Mouse (Mus musculus): ENCODE data around the gene Rpl19.
A peak's percentile ranks its signal among the peaks of the same experiment; 100 is the strongest.

Gene Rpl19

DNA sequence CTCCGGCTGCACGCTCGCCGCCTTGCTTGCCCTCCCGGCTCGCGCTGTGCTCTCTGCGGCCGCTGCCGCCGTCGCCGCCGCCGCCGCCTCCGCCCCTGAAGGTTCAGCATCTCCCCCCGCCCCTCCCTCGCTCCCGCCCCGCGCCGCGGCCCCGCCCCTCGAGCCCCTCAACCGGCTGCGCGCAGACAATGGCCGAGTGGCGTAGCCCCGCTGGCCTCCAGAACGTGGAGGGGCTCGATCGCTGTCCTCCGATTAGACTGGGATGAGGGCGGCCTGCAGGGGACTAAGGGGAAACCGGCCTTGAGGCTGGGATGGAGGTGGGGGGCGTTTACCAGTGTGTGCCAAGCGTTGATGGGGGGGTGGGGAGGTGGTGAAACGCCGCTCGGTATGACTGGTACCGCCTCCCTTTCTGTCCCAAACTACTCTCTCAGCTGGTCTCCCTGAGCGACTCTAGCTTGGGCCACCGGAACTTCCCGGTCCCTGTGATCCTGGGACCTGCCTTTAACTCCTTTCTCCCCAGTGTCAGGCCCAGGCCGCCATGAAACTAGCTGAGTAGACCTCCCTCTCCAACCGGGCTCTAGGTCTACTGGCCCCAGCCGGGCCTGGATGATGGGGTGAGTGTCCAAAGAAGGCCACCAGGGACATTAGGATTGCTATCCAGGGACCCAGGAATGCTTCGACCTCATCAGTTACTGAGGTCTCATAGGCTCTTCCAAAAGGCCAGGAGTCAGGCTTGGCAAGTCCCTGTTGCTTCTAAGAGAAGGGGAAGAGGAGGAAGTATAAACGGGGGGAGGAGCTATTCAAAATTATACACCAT, 3.7 kb upstream of the Rpl19 start, which contains the start of gene Cacnb1:
Cacnb1 (minus strand) TSS at position 480 of the 817 bp plus-strand sequence.
- DNase-seq (ENCODE audit: low spot score) = peak; percentile 78

DNA sequence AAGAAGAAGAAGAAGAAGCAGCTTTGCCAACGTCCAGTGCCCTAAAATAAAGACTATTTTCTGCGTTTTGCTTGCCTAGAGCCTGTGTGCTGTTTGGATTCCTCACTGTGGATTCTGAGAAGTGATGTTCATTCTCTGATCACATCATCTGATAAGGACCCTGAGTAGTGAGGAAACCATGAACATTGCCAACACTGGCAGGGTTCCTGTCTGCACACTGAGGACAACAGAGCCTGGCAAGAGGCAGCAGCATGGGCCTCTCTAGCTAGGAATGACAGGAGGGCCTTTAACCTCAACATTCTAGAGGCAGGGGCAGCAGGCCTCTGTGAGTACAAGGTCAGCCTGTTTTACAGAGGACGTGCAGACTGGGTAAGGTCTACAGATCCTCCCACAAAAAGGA, 2.0 kb upstream of the Rpl19 start:
- DNase-seq (ENCODE audit: low spot score) = no peak

DNA sequence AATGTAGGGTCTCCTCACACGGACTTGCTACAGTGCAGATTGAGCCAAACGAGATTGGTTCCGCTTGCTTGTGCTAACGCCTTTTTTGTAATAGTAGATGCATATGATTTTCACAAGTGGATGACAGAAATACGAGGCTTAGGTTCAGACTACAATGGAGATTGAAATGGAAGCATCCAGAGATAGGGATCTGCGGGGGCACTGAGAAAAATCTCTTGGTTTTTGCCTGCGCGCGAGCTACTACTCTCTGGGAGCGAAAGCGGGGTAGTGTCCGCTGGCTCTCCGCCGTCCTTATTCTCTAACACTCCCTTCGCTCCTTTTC, 301 bp upstream of the Rpl19 start:
- no peak for DNase-seq (ENCODE audit: low spot score)

DNA sequence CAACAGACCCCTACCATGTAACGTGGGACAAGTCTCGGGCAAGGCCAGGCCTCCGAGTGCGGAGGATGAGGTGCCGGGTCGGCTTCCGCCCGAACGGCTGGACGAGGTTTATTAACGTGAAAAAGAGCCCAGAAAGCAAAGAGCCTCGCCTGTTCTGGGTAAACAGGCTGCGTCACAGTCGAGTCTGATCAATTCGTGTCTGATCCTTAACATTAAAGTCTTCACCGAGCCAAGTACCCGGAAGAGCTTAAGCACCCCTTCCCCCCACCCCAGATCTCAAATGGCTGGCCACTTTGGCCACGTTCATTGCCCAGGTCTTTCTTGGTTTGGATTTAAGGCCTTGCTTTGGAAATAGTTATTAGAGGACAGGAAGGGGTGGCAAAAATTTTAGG, 783 bp downstream of the Rpl19 start:
- no peak for DNase-seq (ENCODE audit: low spot score)

DNA sequence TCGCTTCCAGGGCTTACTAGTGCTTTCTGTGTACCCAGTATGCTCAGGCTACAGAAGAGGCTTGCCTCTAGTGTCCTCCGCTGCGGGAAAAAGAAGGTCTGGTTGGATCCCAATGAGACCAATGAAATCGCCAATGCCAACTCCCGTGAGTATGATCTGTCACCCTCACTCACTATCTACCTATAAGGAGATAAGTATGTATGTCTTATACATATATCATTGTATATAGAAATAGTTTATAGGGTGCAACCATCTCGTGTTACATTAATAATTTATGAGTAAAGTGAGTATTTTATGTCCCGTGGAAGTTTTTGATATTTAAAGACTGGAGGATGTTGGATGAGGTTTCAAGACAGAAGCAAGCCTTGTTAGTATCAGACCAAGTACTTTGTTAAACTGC, 1.3 kb downstream of the Rpl19 start:
- DNase-seq (ENCODE audit: low spot score) = no peak

DNA sequence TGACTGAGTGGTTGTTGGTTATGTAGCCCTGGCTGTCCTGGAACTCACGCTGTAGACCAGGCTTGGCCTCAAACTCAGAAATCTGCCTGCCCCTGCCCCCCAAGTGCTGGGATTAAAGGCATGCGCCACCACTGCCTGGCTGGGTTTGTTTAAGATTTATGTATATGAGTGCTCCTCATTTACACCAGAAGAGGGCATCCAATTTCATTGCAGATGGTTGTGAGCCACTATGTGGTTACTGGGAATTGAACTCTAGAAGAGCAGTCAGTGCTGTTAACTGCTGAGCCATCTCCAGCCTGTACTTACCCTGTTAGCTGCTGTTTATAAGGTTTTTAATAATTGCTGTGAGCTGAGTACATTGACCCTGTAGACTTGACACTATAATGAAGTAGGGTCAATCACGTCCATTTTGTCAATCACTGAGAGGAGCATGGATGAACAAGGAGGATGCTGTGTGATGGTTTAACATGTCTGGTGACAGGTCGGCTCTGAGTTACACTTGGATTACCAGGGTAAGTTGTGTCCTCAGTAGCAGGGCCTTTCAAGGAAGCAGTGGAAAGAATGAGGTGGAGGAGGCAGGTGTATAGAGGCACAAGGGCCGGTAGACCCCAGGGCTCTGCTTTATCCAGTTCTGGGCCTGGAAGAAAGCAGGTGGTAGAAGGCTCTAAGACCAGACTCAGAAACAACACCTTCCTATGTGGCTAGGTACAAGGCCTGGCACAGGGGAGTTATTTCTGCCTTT, 4.4 kb downstream of the Rpl19 start:
- DNase-seq (ENCODE audit: low spot score) = no peak

DNA sequence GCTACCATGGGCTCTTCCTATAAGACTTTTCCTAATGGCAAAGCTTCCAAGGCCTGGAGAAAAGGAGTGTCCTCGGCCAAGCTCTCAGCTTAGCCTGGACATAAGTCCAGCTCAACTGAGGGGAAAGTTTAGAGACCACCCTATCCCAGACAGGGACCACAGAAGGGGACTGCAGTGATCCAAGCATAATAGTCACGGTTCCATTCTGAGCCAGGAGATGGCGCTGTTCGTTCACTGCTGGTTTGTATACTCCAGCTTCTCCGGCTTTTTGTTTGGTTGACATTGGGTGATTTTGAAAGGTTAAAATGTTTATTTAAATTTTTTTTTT, 4.9 kb downstream of the Rpl19 start:
- peak; percentile 73 for DNase-seq (ENCODE audit: low spot score)

DNA sequence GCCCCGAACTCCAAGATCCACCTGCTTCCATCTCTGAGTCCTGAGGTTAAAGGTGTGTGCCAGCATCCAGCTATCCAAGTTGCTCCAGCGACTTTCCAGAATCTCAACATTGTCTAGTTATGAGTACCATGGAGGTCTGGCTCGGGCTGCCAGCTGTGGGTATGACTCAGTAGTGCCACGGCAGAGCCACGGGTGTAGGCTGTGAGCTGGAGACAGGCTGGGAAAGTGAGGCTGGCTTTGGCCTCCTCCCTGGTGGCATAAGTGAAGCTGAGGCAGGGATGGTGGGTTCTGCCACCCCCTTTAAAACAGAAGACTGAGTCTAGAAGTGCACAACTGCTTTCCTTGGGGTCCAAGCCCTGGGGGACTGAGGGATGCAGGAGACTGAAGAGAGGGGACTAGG, 7.6 kb downstream of the Rpl19 start:
- DNase-seq (ENCODE audit: low spot score) = no peak

DNA sequence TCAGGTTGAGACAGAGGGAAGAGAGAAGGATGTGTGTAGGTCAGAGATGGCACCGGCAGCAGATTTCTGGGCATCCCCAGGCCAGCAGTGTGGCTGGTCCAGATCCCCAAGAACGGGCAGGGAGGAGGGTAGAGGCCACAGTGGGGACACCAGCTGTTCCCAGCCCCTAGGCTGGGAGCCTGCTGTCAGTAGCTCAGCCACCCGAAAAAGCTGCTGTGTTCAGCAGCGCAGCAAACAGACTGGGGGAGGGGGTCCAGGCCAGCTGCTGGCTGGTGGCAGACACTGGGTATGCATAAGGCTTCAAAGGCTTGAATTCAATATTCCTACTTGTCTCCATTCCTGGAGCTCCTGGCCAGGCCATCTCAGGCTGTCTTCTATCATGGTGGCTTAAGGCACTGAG, 8.3 kb downstream of the Rpl19 start:
- DNase-seq (ENCODE audit: low spot score) = no peak

DNA sequence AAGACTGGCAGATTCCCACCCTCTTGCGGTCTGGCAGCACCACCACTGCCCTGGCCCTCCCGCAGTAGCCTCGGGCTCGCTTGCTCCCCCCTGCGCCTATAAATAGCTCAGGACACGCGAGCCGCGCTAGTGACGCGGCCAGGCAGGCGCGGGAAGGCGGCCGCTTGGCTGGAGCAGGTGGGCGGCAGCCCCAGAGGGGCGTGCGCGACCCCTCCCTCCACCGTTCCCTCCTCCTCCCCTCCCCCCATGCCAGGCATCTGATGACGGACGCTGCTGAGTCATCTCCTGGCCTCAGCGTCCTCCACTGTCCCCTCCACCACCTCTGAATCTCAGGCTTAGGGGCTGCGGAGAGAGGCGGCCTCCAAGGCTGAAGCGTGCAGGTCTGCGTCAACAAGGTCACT, 9.5 kb downstream of the Rpl19 start:
- DNase-seq (ENCODE audit: low spot score) = peak; percentile 52

DNA sequence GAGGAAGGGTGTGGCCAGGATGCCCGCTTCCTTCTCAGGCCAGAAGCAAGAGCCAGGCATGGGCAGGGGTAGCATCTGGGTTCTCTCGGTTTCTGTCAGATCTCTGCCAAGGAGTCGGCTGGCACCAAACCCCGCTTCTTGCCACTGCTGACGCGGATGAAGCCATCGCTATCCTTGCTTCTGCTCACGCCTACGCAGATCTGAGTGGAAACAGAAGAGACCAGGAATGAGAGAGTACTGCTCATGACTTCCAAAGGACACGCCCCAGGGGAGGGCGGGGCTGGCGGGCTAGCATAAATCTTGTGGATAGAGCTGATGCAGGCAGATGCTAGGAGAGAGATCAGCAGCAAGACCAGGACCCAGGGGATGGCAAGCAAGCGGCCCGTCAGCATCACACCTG, 11.4 kb downstream of the Rpl19 start:
- DNase-seq (ENCODE audit: low spot score) = no peak

DNA sequence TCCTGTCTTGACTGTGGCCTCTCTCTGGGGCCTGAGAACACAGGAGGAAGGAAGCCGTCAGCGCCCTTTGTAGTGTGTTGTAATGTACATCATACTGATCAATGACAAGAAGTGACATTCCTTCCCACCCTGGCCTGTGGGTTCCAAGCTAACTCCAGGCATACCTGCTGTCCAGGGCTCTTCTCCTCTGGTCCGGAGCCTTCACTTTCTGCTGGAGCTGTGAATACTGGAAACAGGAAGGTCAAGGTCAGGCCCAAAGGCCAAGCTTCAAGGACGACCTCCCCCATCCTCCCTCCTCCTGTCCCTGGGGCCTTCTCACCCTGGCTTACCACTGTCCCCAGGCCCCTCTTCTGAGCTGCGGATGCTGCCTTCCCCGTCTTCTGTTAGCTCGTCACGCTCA, 14.5 kb downstream of the Rpl19 start:
- DNase-seq (ENCODE audit: low spot score) = no peak

DNA sequence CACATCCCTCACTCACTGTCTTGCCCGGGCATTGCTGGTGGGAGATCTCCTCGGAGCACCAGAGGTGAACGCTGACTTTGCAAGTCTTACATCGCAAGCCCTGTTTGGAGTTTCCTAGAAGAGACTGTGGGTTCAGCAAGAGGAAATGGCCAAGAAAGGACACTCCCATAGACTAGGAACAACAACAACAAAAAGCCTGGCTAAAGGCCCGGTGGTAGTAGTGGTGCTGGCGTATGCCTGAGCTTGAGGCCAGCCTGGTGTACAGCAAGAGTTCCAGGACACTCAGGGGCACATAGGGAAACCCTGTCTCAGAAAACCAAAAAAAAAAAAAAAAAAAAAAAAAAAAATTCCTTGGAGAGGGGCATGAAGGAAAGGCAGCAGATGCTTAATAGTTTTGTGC, 16.2 kb downstream of the Rpl19 start:
- no peak for DNase-seq (ENCODE audit: low spot score)

DNA sequence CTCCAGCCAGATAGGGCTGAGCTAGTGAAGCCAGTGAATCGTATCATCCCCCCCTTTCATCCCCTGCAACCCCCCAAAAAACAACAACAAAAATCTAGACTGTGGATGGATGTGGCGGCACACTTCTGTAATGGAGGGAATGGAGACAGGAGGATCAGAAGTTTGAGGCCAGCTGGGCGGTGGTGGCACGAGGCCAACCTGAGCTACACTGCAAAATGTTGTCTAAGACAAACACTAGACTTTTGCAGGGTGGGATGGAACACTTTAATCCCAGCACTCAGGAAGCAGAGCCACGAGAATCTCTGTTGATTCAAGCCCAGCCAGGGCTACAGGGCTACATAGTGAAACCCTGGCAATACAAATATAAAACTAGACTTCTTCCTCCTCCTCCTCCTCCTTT, 17.6 kb downstream of the Rpl19 start:
- no peak for DNase-seq (ENCODE audit: low spot score)

DNA sequence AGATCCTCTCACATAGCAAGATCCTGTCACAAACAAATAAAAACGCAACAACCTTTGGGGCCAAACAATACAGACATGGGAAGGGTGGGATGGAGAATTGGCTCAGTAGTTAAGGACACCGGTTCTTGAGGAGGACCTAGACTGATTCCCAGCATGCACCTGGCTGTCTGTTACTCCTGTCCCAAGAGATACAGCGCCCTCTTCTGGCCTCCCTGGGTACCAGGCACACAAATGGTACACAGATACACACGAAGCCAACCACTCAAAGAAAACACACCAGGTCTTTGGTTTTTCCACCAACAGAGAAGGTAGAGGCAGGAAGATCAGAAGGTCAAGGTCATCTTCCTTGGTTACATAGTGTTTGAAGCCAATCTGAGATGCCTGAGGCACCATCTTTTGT, 19.1 kb downstream of the Rpl19 start:
- DNase-seq (ENCODE audit: low spot score) = no peak

DNA sequence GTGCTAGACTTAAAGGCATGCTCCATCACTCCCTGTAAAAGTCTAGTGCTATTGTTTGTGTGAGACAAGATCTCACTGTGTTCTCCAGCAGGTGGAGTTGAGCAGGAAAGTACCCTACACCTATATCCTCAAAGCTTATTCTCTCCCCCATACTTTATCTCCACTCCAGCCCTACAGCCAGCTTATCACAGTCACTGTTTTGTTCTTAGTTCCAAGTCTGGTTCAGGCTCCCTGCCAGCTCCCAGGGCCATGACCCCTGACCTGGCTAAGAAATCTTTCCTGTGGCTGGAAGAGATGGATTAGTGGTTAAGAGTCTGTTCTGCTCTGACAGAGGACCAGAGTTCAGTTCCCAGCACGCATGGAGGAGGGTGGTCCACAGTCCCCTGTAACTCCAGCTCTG, 20.0 kb downstream of the Rpl19 start:
- DNase-seq (ENCODE audit: low spot score) = peak; percentile 70

DNA sequence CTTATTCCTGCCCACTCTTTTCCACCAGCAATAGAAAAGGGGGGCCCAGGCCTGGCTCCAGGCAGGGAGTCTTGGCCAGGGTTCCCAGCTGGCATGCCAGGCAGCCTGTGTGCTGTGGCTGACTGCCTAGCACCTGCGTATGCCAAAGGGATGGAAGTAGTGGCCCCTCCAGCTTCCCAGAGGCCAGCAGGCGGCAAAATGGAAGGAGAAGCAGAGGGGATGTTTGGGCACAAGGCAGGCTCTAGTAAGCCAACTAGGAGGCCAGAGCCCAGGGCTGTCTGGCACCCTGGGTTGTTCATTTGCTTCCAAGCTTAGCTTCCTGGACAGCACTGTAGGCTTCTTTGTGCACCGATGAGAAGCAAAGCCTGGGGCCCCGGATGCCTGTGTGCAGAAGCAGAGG, 21.2 kb downstream of the Rpl19 start:
- DNase-seq (ENCODE audit: low spot score) = no peak

DNA sequence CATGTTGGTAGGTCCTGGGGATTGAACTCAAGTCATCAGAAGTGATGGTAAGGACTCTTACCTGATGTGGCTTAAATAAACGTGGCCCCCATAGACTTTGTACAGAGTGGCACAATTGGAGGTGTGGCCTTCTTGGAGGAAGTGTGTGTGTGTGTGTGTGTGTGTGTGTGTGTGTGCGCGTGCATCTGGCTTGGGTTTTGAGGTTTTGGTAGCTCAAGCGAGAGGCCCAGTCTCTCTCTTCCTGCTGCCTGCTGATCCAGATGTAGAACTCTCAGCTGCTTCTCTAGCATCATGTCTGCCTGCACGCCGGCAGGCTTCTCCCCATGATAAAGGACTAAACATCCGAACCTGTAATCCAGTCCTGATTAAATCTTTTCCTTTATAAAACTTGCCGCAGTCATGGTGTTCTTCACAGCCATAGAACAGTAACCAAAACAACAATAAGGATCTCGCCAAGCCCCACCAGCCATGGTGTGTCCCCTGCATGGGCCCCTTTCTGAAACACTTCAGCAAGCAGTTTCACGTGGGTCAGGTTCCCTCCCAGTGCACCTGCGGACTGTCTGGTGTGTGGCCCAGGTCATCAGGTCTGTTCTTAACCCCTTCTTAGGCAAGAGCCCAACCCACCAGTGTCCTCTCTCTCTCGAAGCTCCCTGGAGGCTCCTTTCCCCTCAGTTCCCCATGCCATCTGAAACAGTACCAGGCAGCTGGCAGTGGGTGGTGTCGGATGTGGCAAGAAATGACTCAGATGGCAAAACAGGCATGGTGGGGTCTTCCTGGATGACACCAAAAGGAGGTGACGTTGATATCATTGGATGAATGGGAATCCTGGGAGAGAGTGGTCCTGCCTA, 23.4 kb downstream of the Rpl19 start:
- DNase-seq (ENCODE audit: low spot score) = no peak

DNA sequence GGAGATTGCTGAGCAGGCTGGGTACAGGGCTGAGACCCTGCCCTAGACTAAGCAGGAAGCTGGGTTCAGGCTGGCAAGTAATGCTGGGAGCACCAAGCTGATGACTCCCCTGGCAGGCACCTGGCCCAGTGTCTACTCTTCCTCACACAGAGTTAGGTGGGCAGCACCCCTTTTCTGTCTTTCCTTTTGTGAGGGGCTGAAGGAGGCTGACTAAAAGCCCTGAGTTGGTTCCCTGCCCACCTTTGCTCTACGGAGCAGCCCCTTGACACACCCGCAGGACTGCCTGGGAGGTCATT, 24.0 kb downstream of the Rpl19 start:
- no peak for DNase-seq (ENCODE audit: low spot score)

DNA sequence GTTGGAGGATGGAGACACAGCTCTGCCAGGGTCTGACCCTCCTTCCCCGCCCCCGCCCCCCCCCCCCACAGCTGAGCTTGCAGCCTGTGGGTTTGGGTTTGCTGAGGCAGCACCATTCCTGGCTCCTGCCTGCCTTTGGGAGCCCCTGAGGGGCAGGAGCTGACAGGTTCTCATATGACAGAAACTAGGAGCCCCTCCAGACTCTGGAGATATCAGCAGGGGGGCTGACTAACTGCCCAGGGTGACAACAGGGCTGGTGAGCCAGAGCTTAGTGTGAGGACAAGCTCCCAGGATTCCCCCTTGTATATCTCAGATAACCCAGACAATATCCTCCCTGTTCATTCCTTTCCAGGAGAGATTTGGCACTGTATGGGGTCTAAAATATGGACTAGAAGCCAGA, 24.4 kb downstream of the Rpl19 start:
- DNase-seq (ENCODE audit: low spot score) = no peak

DNA sequence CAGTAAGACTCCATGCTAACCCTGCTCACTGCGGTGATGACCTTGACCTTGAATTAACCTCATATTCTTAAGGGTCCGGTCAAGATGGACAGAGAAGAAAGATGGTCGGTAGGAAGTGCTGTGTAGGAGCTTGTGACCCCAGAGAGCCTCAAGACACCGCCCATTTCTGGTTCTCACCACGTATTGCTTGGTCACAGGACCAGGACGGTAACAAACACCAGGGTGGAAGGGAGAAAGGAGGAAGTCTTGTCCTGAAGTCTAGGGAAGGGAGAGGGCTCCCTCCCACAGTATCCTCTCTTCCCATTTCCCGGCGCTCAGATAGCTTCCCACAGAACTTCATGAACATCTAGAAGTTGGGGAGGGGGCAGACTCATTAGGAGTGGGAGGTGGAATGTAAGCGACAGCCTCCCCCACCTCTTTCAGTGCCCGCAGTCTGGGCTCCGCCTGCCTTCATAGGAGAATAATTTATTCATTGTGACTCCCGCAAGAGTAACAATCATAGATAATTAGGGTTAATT, 25.2 kb downstream of the Rpl19 start:
- no peak for DNase-seq (ENCODE audit: low spot score)

DNA sequence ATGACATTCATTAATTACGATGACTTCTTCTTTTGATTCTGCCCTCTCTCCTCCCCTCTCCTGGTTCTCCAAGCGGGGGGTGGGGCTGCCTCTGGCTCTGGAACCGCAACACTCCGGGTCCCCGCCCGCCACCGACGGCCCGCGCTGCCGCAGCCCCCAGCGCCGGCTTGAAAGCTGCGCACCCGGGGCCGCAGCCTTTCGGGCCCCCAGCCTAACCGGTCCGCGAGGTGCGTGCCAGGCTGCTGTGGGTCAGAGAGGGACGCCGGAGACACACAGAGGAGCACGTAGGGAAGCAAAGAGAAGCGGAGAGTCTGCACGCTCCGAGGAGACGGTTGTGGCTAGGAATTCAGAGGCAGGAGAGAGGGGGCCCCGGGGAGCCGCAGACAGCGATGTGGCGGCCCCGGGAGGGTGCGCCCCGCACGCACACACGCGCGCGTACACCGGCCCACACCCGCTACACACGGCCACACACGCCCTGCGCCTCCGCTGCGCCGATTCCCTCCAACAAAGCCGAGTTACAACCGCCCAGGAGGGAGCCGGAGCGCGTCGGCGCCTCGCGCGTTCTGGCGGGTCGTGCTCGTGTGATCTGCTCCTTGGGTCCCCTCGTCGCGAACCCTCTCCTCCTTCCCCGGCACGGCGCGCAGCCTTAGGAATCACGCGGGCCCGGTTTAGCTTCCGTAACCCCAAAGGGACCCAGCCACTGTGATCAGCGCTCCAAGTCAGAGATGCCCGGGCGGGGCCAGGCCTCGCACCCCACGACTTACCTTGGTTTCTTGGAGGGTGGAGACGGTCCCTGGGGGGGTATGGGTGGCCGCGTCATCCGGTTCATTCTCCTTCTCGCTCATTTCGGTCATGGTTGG, 25.8 kb downstream of the Rpl19 start:
- DNase-seq (ENCODE audit: low spot score) = no peak
